Mouse (Mus musculus): ENCODE results near the gene Slc26a3. TPM values are rescaled to one million over a fixed set of nuclear protein-coding genes. Genes with fewer than 3 reads are reported as not detected.

Gene Slc26a3
- polyA plus RNA-seq, 1 experiment from 2014 or later, result 0.15 TPM

DNA sequence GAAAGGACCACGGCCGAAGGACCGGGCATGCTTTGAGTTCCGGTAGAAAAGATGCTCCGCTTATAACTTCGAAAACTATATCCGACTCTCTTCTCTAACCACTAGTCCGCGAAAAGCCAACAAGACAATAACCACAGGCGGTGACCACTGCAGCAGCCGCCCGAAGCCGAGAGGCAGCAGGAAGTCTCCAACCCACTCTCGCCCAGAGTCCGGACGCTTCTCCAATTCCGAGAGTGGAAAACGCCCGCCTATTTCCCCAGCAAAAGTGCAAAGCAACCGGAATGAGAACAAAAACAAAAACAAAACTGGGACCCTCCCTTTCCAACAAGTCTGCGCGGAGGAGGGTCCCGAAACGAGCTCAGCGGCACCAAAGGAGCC lies 108.3 kb downstream of the Slc26a3 start:
- no peak for ATAC-seq (ENCODE audit: insufficient number of reproducible peaks, low FRiP score, low TSS enrichment, low read depth)
- H3K4me3 ChIP-seq (ENCODE audit: low read depth, low read length), result peak overlapping the region; percentile 96
- no peaks in the 10 kb centered on the region for H3K27me3 ChIP-seq (ENCODE audit: control insufficient read depth, insufficient read depth, low read length)

DNA sequence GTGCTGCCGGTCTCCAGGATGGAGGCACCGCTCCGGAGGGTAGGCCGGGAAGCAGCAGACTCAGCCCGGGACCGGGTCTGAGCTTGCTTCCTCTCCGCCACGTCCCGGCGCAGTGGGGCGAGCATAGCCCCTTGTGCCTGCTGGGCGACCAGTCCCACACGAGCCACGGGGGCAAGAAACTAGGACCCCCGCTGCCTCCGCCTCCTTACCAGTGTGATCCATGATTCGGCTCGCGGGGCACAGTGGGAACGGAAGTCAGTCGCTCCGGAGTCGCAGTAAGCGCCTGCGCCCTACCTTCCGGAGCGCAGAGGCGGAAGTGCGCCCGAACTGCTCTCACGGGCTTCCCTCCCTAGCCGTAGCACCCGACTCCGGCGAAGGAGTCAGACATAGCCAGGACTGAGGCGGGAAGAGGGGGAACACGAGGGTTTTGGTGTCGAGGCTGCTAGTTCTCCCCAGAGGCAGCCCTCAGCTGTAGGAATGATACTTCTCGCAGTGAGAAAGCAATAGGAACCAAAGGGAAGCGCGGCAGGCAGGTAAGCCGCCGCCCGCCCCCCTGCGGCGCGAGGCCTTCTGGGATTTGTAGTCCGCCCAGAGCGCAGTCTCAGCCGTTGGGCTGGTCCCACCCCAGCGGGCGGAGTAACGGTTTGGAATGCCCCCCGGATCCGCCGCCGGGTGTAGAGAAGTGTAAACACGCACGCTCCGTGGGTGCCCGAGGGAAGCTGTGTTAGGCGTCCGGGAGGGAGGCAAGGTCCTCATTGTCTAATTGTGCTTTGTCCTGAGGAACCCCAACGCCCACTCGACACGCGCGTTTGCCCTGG lies 108.9 kb downstream of the Slc26a3 start, which contains the start of gene Cbll1:
Cbll1 (minus strand) TSS at position 303 of the 818 bp plus-strand sequence.
- H3K4me3 ChIP-seq (ENCODE audit: low read depth, low read length), result peak within 1 kb of the TSS; percentile 96
- H3K4me2 ChIP-seq (ENCODE audit: low read depth, severe bottlenecking), result peak within 1 kb of the TSS; percentile 85
- H3K4me1 ChIP-seq (ENCODE audit: control insufficient read depth, insufficient read depth, low read length), result no peaks in the 10 kb centered on the region; the same call in 1 of the 2 replicates
- peak within 1 kb of the TSS; percentile 92 for H3K9ac ChIP-seq (ENCODE audit: low read length)
- H3K27ac ChIP-seq (replicated peaks; ENCODE audit: low read depth, low read length), result peak within 1 kb of the TSS; percentile 62
- DNase-seq (ENCODE audit: low spot score) (peak; percentile 97), ATAC-seq (ENCODE audit: insufficient number of reproducible peaks, low FRiP score, low TSS enrichment, low read depth) (peak; percentile 98)
- no peaks in the 10 kb centered on the region; the same call in 1 of the 2 replicates for H3K36me3 ChIP-seq (ENCODE audit: control insufficient read depth, insufficient read depth, low read length)
- no peaks in the 10 kb centered on the region for H3K27me3 ChIP-seq (ENCODE audit: control insufficient read depth, insufficient read depth, low read length)
- under 1% methylated on average over 62 of the region's 68 CpGs for WGBS
- H3K9me3 ChIP-seq (ENCODE audit: control insufficient read depth, low read length), result no peaks in the 10 kb centered on the region

More for the DNA sequence above, 108.3 kb downstream of the Slc26a3 start:
- peak overlapping the region; percentile 62; the same call in 1 of the 2 replicates for H3K27ac ChIP-seq (replicated peaks; ENCODE audit: low read depth, low read length)
- H3K9me3 ChIP-seq (ENCODE audit: control insufficient read depth, low read length), result no peaks in the 10 kb centered on the region
- peak overlapping the region; percentile 85 for H3K4me2 ChIP-seq (ENCODE audit: low read depth, severe bottlenecking)
- DNase-seq (ENCODE audit: low spot score), result no peak
- H3K9ac ChIP-seq (ENCODE audit: low read length), result peak overlapping the region; percentile 92
- peaks cover 3% of the 10 kb centered on the region; the same call in 1 of the 2 replicates for H3K36me3 ChIP-seq (ENCODE audit: control insufficient read depth, insufficient read depth, low read length)
- WGBS, result under 1% methylated on average over 25 of the region's 25 CpGs
- no peaks in the 10 kb centered on the region; the same call in 1 of the 2 replicates for H3K4me1 ChIP-seq (ENCODE audit: control insufficient read depth, insufficient read depth, low read length)

DNA sequence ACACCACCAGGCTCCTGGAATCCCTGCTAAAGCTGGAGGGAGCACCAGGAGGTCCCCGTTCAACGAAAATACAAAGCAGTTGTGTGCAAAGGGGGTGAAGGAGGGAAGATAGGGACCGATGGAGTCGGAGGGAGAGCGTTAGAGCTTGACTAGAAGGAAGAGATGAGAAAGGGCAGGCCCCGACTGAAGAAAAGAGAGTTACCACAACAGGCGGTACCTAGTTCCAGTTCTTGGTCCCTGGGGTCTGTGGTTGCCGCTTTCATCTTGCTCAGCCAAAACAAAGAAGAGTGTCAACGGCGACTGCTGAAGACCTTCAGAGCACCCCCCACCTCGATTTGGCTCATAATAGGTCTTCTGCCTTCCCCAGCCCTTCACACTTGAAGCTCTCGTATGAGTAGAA lies 109.5 kb downstream of the Slc26a3 start:
- no peaks in the 10 kb centered on the region for H3K27me3 ChIP-seq (ENCODE audit: control insufficient read depth, insufficient read depth, low read length)
- H3K4me1 ChIP-seq (ENCODE audit: control insufficient read depth, insufficient read depth, low read length), result no peaks in the 10 kb centered on the region; the same call in 1 of the 2 replicates
- ATAC-seq (ENCODE audit: insufficient number of reproducible peaks, low FRiP score, low TSS enrichment, low read depth) (no peak), DNase-seq (ENCODE audit: low spot score) (no peak)
- peak overlapping the region; percentile 96 for H3K4me3 ChIP-seq (ENCODE audit: low read depth, low read length)
- H3K36me3 ChIP-seq (ENCODE audit: control insufficient read depth, insufficient read depth, low read length), result no peaks in the 10 kb centered on the region
- peak overlapping the region; percentile 62 for H3K27ac ChIP-seq (replicated peaks; ENCODE audit: low read depth, low read length)
- peak overlapping the region; percentile 85 for H3K4me2 ChIP-seq (ENCODE audit: low read depth, severe bottlenecking)
- WGBS, result 4% methylated on average over 12 of the region's 12 CpGs
- H3K9me3 ChIP-seq (ENCODE audit: control insufficient read depth, low read length), result no peaks in the 10 kb centered on the region
- H3K9ac ChIP-seq (ENCODE audit: low read length), result peak overlapping the region; percentile 92

DNA sequence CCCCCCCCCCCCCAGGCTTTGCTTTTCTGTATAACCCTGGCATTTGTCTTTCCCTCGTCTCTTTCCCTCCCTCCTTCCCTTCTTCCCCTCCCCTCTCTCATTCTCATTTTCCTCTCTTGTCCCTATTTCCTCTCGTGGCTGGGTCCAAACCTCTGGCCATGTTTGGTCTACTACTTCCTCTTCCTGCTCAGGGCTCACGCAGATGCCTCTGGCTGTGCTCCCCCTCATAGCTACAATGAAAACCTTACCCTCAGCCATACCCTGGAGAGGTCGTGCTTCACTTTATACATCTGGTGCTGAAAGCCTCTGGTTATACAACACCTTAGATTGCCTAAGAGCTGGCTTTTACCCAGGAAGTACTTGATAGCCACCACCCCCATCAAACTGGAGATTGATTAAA lies 110.6 kb downstream of the Slc26a3 start:
- no peak overlapping the region for H3K9ac ChIP-seq (ENCODE audit: low read length)
- ATAC-seq (ENCODE audit: insufficient number of reproducible peaks, low FRiP score, low TSS enrichment, low read depth) (no peak), DNase-seq (ENCODE audit: low spot score) (no peak)
- H3K27ac ChIP-seq (replicated peaks; ENCODE audit: low read depth, low read length), result no peak overlapping the region
- H3K9me3 ChIP-seq (ENCODE audit: control insufficient read depth, low read length), result no peaks in the 10 kb centered on the region
- H3K4me1 ChIP-seq (ENCODE audit: control insufficient read depth, insufficient read depth, low read length), result no peaks in the 10 kb centered on the region; the same call in 1 of the 2 replicates
- H3K27me3 ChIP-seq (ENCODE audit: control insufficient read depth, insufficient read depth, low read length), result no peaks in the 10 kb centered on the region
- no peak overlapping the region for H3K4me3 ChIP-seq (ENCODE audit: low read depth, low read length)
- H3K4me2 ChIP-seq (ENCODE audit: low read depth, severe bottlenecking), result no peak overlapping the region; the same call in 1 of the 2 replicates
- H3K36me3 ChIP-seq (ENCODE audit: control insufficient read depth, insufficient read depth, low read length), result no peaks in the 10 kb centered on the region
- 57% methylated on average over 4 of the region's 4 CpGs for WGBS

DNA sequence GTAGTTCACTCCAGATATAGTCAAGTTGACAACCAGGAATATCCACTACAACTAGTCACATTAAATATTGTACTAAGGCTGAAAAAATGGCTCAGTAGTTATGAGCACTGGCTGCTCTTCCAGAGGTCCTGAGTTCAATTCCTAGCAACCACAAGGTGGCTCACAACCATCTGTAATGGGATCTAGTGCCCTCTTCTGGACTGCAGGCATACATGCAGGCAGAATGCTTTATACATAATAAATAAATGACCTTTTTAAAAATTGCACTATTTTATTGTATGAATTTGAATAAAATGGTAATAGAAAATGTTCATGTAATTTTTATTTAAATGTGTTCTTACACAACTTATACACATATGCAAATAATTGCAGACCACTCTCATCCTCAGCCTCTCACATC lies 112.5 kb downstream of the Slc26a3 start:
- DNase-seq (ENCODE audit: low spot score) (no peak), ATAC-seq (ENCODE audit: insufficient number of reproducible peaks, low FRiP score, low TSS enrichment, low read depth) (no peak)
- Histone ChIP-seq H3K9ac (ENCODE audit: low read length) (no peak overlapping the region), H3K9me3 (ENCODE audit: control insufficient read depth, low read length) (no peaks in the 10 kb centered on the region), H3K4me1 (ENCODE audit: control insufficient read depth, insufficient read depth, low read length) (no peaks in the 10 kb centered on the region; the same call in 1 of the 2 replicates), H3K27ac (replicated peaks; ENCODE audit: low read depth, low read length) (no peak overlapping the region), H3K27me3 (ENCODE audit: control insufficient read depth, insufficient read depth, low read length) (no peaks in the 10 kb centered on the region), H3K4me3 (ENCODE audit: low read depth, low read length) (no peak overlapping the region), H3K4me2 (ENCODE audit: low read depth, severe bottlenecking) (no peak overlapping the region), H3K36me3 (ENCODE audit: control insufficient read depth, insufficient read depth, low read length) (no peaks in the 10 kb centered on the region)

DNA sequence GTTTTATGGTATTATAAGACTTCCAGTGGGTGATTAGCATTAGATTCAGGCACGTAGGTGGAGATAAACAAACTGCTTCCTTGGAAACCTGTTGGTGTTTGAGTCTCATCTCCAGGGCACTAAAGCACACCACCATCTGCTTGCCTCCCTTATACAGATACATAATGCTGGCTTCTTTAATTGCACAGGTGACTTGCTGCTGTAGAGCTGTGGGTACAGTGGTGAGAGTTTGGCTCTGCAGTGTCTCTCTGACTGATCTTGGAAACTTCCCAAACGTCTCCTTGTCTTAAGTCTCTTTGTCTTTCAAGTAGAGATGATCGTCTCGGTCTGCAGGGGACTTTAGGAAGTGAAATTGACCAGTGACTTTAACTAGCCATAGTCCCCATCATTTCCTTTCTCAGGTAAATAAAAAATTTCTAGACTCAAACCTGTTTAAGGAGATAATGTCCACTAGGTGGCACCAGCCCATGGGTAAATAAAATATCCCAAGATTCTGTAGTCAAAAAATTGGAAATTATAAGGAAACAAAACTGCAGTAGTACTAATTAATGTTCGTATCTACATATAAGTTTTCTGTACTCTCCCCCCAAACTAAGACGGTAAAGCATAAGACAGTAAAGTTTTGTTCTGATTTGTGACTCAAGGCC lies 117.2 kb downstream of the Slc26a3 start:
- H3K9me3 ChIP-seq (ENCODE audit: control insufficient read depth, low read length), result no peaks in the 10 kb centered on the region
- 42% methylated on average over 6 of the region's 6 CpGs for WGBS
- no peaks in the 10 kb centered on the region for H3K4me1 ChIP-seq (ENCODE audit: control insufficient read depth, insufficient read depth, low read length)
- no peak for DNase-seq (ENCODE audit: low spot score)
- no peak overlapping the region for H3K27ac ChIP-seq (replicated peaks; ENCODE audit: low read depth, low read length)
- H3K4me3 ChIP-seq (ENCODE audit: low read depth, low read length), result no peak overlapping the region
- no peak overlapping the region for H3K4me2 ChIP-seq (ENCODE audit: low read depth, severe bottlenecking)
- no peaks in the 10 kb centered on the region for H3K36me3 ChIP-seq (ENCODE audit: control insufficient read depth, insufficient read depth, low read length)
- H3K27me3 ChIP-seq (ENCODE audit: control insufficient read depth, insufficient read depth, low read length), result no peaks in the 10 kb centered on the region
- no peak overlapping the region for H3K9ac ChIP-seq (ENCODE audit: low read length)
- ATAC-seq (ENCODE audit: insufficient number of reproducible peaks, low FRiP score, low TSS enrichment, low read depth), result no peak

DNA sequence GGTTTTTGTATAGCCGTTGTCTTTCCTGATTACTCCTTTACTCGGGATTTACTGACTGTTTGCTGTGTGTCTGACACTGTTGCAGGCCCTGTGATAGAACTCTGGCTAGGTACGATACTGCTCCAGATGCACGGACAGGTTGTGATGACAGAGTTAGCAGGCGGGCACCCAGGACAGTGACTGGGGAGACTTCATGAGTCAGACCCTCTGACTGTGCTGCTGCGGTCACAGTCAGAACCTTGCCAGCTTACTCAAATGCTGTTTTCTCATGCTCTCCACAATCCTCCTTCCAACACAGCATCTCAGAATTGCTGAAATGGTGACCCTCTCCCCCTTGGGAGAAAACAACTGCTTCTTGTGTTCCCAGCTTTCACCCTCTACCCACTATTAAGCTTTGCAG lies 117.8 kb downstream of the Slc26a3 start:
- Histone ChIP-seq H3K9me3 (ENCODE audit: control insufficient read depth, low read length) (no peaks in the 10 kb centered on the region), H3K4me2 (ENCODE audit: low read depth, severe bottlenecking) (no peak overlapping the region), H3K4me3 (ENCODE audit: low read depth, low read length) (no peak overlapping the region), H3K4me1 (ENCODE audit: control insufficient read depth, insufficient read depth, low read length) (no peaks in the 10 kb centered on the region), H3K27ac (replicated peaks; ENCODE audit: low read depth, low read length) (no peak overlapping the region), H3K36me3 (ENCODE audit: control insufficient read depth, insufficient read depth, low read length) (no peaks in the 10 kb centered on the region), H3K27me3 (ENCODE audit: control insufficient read depth, insufficient read depth, low read length) (no peaks in the 10 kb centered on the region), H3K9ac (ENCODE audit: low read length) (no peak overlapping the region)
- WGBS, result 81% methylated on average over 6 of the region's 6 CpGs
- no peak for ATAC-seq (ENCODE audit: insufficient number of reproducible peaks, low FRiP score, low TSS enrichment, low read depth)
- DNase-seq (ENCODE audit: low spot score), result no peak

DNA sequence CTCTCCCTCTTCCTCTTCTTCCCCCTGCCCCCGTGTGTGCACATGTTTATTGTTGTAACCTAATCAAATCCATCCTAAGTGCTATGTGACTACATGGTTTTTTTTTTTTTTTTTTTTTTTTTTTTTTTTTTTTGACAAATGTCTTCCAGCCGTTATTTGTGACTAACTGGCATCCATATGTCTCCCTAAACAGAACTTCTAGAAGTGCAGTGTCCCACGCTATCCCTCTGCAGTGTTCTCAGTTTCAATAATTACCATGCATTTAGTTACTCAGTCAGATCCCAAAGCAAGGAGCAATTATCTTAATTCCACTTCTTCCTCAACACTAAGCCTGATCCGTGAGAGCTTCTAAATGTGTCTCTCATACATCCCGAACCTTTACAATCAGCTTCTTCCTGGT lies 120.5 kb downstream of the Slc26a3 start:
- WGBS, result 47% methylated on average over 5 of the region's 5 CpGs
- Histone ChIP-seq H3K4me1 (ENCODE audit: control insufficient read depth, insufficient read depth, low read length) (no peaks in the 10 kb centered on the region), H3K27ac (replicated peaks; ENCODE audit: low read depth, low read length) (no peak overlapping the region), H3K36me3 (ENCODE audit: control insufficient read depth, insufficient read depth, low read length) (no peaks in the 10 kb centered on the region), H3K4me2 (ENCODE audit: low read depth, severe bottlenecking) (no peak overlapping the region), H3K9me3 (ENCODE audit: control insufficient read depth, low read length) (no peaks in the 10 kb centered on the region), H3K27me3 (ENCODE audit: control insufficient read depth, insufficient read depth, low read length) (no peaks in the 10 kb centered on the region), H3K9ac (ENCODE audit: low read length) (no peak overlapping the region), H3K4me3 (ENCODE audit: low read depth, low read length) (no peak overlapping the region)
- ATAC-seq (ENCODE audit: insufficient number of reproducible peaks, low FRiP score, low TSS enrichment, low read depth), result no peak
- DNase-seq (ENCODE audit: low spot score), result no peak
